Mouse (Mus musculus) v-Abl transformed pro-B cells (cell line): ENCODE data around the gene Cyp4f16.
"Not testable (repeated sequence)": the region's sequence is repeated elsewhere in the genome, so short reads cannot be mapped to it uniquely, and the experiment has no call there.

Experiments
- in situ Hi-C, 2 experiments: fragments of 400-800 bp; cut with MboI; formaldehyde crosslinking; loops; one replicate each; pipeline ENCODE4 v1.15.1; 2025; ENCODE audit not compliant: unreplicated experiment in 2 of 2

Cyp4f16 gene

GRCm38 (mm10) chr17:32544792-32545191, 8.4 kb downstream of the Cyp4f16 start:
- in situ Hi-C loops = loop anchor here in 1 of 2 experiments (25.0 kb wide), 1 partner anchor 1268 kb away; the partner anchor contains the start of genes Kank3, Ndufa7 and Rps28

DNA sequence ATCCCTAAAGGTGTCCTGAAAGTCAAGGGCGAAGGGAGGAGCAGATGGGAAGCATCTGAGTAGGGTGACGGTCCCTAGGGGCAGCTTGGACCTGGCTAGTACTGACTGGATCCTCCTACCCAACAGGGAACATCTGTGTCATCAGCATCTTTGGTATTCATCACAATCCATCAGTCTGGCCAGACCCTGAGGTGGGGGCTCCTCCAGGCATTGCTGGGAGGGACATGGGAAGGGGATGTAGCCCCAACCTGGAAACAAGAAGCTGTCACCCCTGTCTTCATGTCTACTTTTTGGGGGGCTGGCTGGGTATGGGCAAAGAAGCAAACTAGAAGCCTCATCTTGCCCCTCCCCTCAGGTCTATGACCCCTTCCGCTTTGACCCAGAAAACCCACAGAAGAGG, 14.0 kb downstream of the Cyp4f16 start:
- in situ Hi-C loops = not testable (repeated sequence)

GRCm38 (mm10) chr17:32550900-32551770, 14.8 kb downstream of the Cyp4f16 start:
- in situ Hi-C loops = no loop called here

DNA sequence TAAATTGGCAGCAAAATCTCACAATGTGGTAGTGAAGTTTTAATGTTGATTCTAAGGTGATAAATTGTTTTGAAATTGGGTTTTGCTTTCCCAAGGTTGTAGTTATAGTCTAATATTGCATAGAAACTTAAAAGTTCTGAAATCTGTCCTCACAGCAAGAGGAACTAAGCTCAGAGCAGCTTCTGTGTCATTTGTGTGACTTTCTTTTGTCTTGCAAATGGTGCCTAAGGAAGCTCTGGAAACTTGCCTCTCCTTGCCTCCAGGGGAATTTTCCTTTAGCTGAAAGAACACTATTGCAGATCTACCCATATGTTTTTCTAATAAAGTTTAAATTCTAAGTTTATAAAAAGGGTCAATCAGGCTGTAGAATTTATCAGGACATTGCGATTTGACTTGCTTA, 16.7 kb downstream of the Cyp4f16 start:
- in situ Hi-C loops = not testable (repeated sequence)

GRCm38 (mm10) chr17:32554368-32554767, 18.0 kb downstream of the Cyp4f16 start:
- in situ Hi-C loops = not testable (repeated sequence)

DNA sequence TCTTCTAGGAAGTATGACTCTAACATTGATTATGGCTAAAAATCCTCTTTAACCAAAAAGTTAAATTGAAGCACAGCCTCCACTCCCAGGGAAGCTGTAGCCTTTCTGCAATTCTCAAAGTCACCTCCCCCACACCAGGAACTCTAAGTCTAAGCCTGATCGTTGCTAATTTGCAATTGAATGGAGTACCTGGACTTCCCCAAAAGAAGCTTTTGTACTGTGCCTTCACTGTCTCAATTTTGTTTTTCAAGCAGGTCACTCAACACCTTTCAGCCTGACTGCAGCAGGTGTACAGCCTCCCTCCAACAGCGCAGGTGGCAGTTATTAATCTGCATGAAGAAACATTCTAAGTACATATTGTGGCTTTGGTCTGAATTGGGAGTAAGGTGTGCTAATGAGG, 26.9 kb downstream of the Cyp4f16 start:
- in situ Hi-C loops = not testable (repeated sequence)

DNA sequence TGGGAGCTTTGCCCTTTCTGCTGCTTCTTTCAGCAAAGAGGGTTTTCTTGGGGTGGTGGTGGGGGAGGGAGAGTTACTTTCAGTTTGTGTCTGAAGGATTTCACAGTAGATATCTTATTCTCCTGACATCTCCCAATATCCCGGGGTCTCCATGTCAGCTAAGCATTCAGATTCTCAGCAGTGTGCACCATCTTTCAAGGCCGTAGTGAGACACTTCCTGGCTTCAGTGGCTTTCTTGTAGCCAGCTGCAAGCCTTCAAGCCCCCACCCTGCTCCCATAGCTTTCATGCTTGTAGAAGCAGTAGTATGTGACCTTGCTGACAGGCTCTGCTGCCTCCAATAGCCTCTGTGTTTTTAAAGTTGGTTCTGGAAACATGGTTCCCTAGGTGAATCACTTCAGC, 36.9 kb downstream of the Cyp4f16 start:
- in situ Hi-C loops = not testable (repeated sequence)

- in situ Hi-C loops = no loop called here
These were observed 41.3 kb downstream of the Cyp4f16 start for GRCm38 (mm10) chr17:32577496-32578186.

DNA sequence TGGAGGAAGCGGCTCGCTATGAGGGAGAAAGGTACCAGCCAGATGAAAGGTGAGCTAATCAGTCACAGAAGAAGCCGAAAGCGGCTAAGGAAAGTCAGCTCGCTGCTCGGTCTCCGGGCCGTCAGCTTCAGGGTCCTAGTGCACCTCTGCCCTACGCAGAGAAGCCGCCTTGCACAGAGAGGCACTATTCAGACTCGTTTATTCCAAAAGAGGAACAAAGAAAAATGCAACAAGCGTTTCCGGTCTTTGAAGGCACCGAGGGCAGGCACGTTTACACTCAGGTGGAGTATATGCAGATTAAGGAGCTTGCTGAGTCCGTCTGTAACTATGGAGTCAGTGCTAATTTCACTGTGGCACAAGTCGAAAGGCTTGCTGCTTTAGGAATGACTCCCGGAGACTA, 60.1 kb downstream of the Cyp4f16 start:
- in situ Hi-C loops = no loop called here
